Mouse (Mus musculus): ENCODE measurements around the gene Hsf5.

The Hsf5 gene

GRCm38 (mm10) chr11:87590841-87591525 lies 26.0 kb upstream of the Hsf5 start:
- DNase-seq = peak; percentile 50 to 56

GRCm38 (mm10) chr11:87591526-87592353 lies 25.2 kb upstream of the Hsf5 start, which contains the start of gene Mtmr4:
TSS of gene Mtmr4 (plus strand) at chr11:87592162.
- DNase-seq = peak; percentile 97 to 99

GRCm38 (mm10) chr11:87592354-87592695 lies 24.6 kb upstream of the Hsf5 start:
- DNase-seq = no peak

- DNase-seq = no peak
These were observed 24.0 kb upstream of the Hsf5 start for GRCm38 (mm10) chr11:87592713-87593598.

- DNase-seq = peak; percentile 57 to 63
These were observed 21.6 kb upstream of the Hsf5 start for GRCm38 (mm10) chr11:87595327-87595841.

GRCm38 (mm10) chr11:87595976-87596375 lies 21.0 kb upstream of the Hsf5 start:
- no peak for DNase-seq

GRCm38 (mm10) chr11:87596492-87596891 lies 20.5 kb upstream of the Hsf5 start:
- no peak for DNase-seq

GRCm38 (mm10) chr11:87597061-87597460 lies 19.9 kb upstream of the Hsf5 start:
- no peak for DNase-seq

GRCm38 (mm10) chr11:87599395-87600089 lies 17.4 kb upstream of the Hsf5 start:
- no peak for DNase-seq

- DNase-seq = no peak
These were observed 16.6 kb upstream of the Hsf5 start for GRCm38 (mm10) chr11:87600322-87600853.

GRCm38 (mm10) chr11:87602234-87602633 lies 14.7 kb upstream of the Hsf5 start:
- DNase-seq = no peak

GRCm38 (mm10) chr11:87603571-87603970 lies 13.4 kb upstream of the Hsf5 start:
- DNase-seq = no peak

GRCm38 (mm10) chr11:87609264-87609663 lies 7.7 kb upstream of the Hsf5 start:
- DNase-seq = no peak

GRCm38 (mm10) chr11:87611547-87611946 lies 5.4 kb upstream of the Hsf5 start:
- no peak for DNase-seq

- DNase-seq = no peak
These were observed 3.0 kb upstream of the Hsf5 start for GRCm38 (mm10) chr11:87613972-87614371.

GRCm38 (mm10) chr11:87615551-87615950 lies 1.4 kb upstream of the Hsf5 start:
- DNase-seq = no peak

GRCm38 (mm10) chr11:87615952-87616351 lies 1.0 kb upstream of the Hsf5 start:
- no peak for DNase-seq

- DNase-seq = no peak
These were observed 642 bp downstream of the Hsf5 start for GRCm38 (mm10) chr11:87617606-87618005.

- DNase-seq = no peak
These were observed 6.2 kb downstream of the Hsf5 start for GRCm38 (mm10) chr11:87623160-87623559.

GRCm38 (mm10) chr11:87629859-87630258 lies 12.9 kb downstream of the Hsf5 start:
- peak; percentile 54 to 59 for DNase-seq

- no peak for DNase-seq
These were observed 21.8 kb downstream of the Hsf5 start for GRCm38 (mm10) chr11:87638793-87639192.

GRCm38 (mm10) chr11:87639206-87639605 lies 22.2 kb downstream of the Hsf5 start:
- DNase-seq = peak; percentile 65 to 66
